Mouse (Mus musculus): ENCODE data around the gene Klhl10.

DNA sequence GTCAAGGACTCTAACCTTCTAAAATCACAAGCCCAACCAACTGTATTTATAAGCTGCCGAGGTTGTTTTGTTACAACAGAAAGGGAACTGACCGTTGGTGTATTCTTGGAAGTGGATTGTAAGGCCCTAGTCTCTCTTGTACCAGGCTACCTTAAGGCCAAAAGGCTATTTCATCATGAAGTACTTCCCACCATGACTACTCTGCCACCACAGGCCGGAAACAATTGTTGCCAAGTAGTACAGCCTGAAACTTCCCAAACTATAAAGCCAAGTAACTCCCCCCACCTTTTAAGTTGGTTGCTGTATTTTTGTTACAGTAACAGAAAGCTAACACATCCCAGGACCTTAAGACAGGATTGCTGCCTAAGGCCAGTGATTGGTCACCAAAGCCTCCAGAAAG, 14.9 kb upstream of the Klhl10 start:
- no peak for TF ChIP-seq POLR2A (IDR thresholded peaks at IDR 0.05; ENCODE audit: borderline replicate concordance, extremely low read depth, insufficient read depth, insufficient read length, poor library complexity, severe bottlenecking)
- TF ChIP-seq CTCF (IDR thresholded peaks at IDR 0.05; ENCODE audit: borderline replicate concordance, extremely low read depth, insufficient read depth, insufficient read length): no peak
